Comparison of ENCODE assay signal across 7 mouse cellular contexts in the genomic region with DNA sequence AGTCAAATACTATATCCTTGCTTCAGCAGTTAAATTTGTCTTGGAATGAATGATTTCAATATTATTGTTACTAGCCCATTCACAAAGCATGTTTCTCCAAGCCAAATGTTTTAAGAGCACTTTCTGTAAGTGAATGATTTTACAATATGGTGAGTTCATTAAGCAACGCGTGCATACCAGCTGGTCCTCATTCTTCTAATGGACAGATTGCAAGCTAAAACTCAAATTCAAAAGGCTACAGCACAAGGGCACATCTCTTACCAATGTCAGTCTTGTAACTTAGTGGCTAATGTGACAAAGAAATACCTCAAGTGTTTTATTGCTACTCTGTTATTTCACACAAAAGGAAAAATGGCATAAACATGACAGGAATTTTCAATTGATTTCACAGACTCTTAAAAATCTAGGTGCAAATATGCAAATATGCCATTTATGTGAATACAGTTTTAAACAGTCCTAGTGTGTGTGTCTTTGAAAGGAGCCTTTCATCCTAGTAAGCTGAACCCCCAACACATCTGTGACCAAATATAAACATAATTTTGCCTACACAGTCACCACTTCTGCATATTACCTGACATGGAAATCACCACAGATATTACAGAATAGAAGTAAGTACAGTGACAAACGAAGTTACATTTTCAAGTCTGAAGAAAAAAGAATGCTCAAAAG.
"Had no signal": no experiment of that assay in that cellular context is flagged by ENCODE, and none has a peak within 500 bp of the region (broad histone marks: within the 10 kb centered on the region; RNA-seq: fewer than 3 reads in every experiment).

No protein-coding gene starts in this region.

- DNase-seq: kidney, adult 2 months; kidney, postnatal 14 days; left cerebral cortex, postnatal 4 days; lung, adult 18-20 months; right cerebral cortex, adult 18-20 months; right cerebral cortex, postnatal 25 days; thymus, postnatal 4 days had no signal
